Mouse (Mus musculus) heart, adult 2 months (tissue): ENCODE measurements around the gene Satb1.

Experiments
- CTCF ChIP-seq: fragments of 200-600 bp; IDR thresholded peaks from 2 replicates; pipeline ENCODE4 v1.8.1; 2022; ENCODE audit warnings: antibody characterized with exemption, mild to moderate bottlenecking, moderate library complexity
- EP300 ChIP-seq: fragments of 200-500 bp; IDR thresholded peaks from 2 replicates; pipeline ENCODE4 v1.6.1; 2011; ENCODE audit warnings: low read depth, low read length, control low read depth; ENCODE audit not compliant: insufficient read depth
- POLR2A ChIP-seq: fragments of 200-500 bp; IDR thresholded peaks from 2 replicates; pipeline ENCODE4 v1.6.1; 2011; ENCODE audit warnings: mild to moderate bottlenecking, low read depth, low read length, control low read depth; ENCODE audit not compliant: insufficient read depth

DNA sequence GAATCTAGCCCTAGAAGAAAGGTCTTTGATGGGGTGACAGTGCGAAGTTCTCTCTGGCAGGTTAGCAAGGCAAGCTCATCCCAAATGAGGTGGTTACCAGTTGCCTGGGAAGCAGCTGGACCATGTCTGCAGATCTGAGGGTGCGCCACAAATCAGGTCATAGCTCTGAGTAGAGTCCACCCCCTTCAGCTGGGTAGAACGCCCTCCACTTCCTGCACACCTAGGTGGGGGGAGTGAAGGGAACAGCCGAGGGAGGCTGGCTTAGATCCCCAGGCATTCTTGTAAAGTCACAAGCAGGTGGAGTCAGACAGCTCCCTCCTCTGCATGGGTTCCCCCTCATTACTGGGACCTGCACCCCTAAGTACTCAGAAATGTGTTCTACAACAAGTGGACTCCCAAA lies 6.6 kb downstream of the Satb1 start:
- TF ChIP-seq CTCF (no peak), POLR2A (no peak), EP300 (no peak)
